Mouse (Mus musculus) activated CD4-positive, CD25-positive, alpha-beta regulatory T cell, adult 4 months (primary cell): ENCODE data around the gene Rere. TPM values are rescaled to one million over a fixed set of nuclear protein-coding genes. Genes with fewer than 3 reads are reported as not detected.

ENCODE experiments used
- ATAC-seq: one replicate; pipeline ENCODE4 v1.8.0; 2017
- polyA plus RNA-seq, 2 experiments: library from polyadenylated mRNA; unstranded; fragments of 100-300 nt; shearing (Covaris generic); gene quantifications; one replicate each; pipeline ENCODE4 v1.2.1; 2017

Gene Rere
- polyA plus RNA-seq, 2 experiments from 2014 or later, result 19.0 to 19.5 TPM

- no peak for ATAC-seq
Observed at GRCm38 (mm10) chr4:150347387-150347672, 65.9 kb downstream of the Rere start.

DNA sequence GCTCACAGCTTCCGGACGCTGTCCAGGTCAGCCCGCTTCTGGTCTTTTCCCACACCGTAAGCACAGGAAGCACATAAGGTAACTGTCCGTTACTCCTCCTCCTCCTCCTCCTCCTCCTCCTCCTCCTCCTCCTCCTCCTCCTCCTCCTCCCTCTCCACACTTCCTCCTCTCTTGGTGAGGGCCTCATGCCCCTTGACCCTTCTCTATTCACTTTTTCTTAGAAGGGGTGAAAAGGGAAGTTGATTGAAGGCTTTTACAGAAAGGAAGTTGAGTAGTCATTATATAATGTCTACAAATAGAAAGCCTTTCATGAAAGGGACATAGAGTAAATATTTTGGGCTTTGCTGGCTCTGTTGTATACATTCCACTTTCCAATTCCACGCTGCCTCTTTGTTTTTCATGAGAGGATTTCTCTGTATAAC lies 68.2 kb downstream of the Rere start:
- no peak for ATAC-seq

DNA sequence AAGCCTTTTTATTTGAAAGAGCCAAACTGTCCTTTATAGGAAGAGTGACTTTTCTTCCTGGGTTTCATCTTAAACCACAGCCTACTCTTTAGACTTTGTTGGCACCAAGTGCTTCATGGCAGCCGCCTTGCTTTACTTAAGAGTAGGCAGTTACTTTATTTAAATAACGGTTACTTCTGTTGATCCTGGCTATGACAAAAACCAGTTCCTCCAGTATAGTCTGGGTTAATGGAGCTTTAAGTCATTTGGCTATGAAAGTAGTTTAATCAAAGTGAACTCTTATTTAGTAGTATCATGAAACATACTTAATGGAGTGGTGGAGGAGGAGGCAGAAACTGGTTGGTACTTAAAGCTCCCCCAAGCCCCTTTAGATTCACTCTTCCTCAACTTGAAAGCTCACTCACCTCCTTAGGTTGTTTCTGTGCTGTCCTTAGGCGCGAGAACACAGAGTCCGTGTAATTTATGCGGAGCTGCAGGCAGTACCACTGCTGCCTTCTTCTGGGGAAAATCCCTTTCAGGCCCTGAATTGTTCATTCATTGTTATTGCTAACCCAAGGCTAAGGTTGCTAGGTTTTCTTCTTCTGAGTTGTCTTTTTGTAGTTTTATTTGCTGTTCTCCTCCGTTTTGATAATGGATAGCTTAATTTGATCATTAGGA lies 70.1 kb downstream of the Rere start:
- ATAC-seq, result peak; percentile 80

GRCm38 (mm10) chr4:150352736-150353135 lies 71.3 kb downstream of the Rere start:
- ATAC-seq, result no peak

DNA sequence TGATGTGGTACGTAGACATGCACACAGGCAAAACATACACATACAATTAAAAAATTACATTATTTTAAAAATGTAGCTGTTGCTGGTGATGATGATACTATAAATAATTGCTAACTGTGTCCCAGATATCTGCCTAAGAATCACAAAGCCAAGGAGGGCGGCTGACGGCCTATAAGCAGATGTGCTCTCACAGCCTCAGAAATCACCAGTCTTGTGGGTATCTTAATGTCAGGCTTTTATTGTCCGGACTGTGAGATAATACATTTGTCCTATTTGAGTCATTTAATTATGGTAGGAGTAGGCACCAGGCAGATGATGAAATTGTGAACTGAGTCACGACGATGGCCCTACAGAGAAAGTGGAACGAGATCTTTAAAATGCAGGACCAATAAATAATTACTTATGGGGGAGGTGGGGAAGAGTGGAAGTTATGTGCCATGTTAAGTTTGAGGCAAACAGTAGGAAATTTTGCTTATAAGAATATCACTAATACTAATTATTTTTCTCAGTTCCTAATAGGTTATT lies 72.0 kb downstream of the Rere start:
- no peak for ATAC-seq

GRCm38 (mm10) chr4:150355801-150356200 lies 74.4 kb downstream of the Rere start:
- no peak for ATAC-seq

DNA sequence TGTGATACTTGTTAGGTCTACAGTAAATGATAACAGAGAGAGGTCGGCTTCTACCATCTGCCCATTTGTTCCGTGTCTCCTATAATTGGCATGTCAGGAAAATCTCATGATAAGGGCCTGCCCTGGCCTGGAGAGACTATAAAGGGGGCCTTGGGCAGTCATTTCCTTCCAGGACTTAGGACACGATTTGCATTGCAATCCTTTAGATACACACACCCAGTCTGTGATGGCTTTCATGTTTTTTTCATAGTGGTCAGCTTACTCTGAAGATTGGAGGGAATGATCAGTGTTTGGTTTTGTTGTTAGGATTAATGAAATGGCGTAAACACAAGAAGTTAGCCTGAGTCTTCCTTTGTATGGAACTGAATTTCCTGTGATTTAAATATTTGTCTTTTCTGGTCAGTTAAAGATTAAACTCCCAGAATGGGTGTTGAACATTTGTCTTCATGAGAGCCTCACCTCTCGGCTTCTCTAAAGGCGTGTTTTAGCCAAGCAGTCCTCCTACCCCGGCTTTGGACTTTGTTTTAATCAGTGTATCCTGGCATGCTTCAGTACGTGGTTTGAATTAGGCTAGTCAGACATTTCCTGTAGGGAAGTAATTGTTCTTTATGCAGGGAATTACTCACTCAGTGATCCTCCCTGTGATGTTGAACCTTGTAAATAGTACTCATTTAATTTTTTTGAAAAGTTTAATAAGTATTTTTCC lies 80.7 kb downstream of the Rere start:
- no peak for ATAC-seq

- no peak for ATAC-seq
Observed at GRCm38 (mm10) chr4:150362858-150363257, 81.4 kb downstream of the Rere start.

DNA sequence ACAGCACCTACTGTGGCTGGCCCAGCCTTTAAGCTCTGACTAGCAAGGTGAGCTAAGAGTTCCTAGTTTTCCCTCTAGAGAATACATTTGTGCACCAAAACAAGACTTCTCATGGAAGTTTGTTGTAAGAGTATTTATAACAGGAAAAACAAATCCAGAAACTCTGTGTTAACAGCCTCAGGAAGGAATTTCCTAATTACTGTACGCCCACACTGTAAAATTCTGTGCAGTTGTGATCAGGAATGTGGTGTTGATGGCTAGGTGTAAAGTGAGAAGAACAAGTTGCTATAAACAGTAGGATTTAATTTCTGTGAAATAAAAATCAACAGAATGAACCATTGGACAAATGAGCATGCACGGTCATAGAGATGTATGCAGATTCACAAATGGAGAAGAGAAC lies 83.3 kb downstream of the Rere start:
- ATAC-seq, result no peak

GRCm38 (mm10) chr4:150366510-150367208 lies 85.2 kb downstream of the Rere start:
- ATAC-seq, result peak; percentile 81

DNA sequence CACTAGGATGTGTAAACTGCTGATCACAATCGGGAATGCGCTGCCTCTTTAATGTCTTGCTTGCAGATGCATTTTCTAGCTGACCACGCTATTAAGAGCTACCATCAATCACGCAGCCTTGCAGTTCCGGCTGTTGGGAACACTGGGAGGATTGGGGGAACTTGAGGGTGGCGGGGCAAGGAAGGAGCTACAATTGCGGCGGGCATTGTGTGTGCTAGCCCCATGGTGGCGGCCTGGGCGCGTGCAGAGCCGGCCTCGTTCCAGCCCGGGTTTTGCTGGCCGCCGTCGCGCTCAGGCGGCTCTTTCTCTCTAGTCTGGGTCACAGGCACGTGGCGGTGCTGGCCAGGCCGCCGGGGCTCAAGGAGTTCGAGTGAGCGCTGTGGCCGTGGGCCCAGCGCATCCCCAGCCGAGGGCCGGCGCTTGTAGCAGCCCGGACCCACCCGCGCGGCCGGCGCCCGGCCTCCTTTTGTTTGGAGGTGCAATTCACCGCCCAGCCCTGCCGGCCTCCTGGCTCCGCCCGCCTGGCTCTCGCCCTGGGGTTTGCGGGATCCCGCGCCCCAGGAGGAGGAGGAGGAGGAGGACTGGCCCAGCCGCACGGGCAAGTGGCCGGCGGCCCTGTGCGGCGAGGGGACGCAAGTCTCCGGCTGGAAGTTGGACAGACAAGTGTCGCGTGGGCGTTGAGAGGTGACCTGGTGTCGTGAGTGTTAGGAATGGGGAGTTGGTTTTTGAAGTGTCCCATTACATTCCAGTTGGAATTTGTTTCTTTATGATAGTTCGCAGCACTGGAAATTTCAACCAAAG lies 90.3 kb downstream of the Rere start:
- ATAC-seq, result peak; percentile 61

- no peak for ATAC-seq
Observed at GRCm38 (mm10) chr4:150372631-150373041, 91.2 kb downstream of the Rere start.

- no peak for ATAC-seq
Observed at GRCm38 (mm10) chr4:150373111-150374109, 92.0 kb downstream of the Rere start.

DNA sequence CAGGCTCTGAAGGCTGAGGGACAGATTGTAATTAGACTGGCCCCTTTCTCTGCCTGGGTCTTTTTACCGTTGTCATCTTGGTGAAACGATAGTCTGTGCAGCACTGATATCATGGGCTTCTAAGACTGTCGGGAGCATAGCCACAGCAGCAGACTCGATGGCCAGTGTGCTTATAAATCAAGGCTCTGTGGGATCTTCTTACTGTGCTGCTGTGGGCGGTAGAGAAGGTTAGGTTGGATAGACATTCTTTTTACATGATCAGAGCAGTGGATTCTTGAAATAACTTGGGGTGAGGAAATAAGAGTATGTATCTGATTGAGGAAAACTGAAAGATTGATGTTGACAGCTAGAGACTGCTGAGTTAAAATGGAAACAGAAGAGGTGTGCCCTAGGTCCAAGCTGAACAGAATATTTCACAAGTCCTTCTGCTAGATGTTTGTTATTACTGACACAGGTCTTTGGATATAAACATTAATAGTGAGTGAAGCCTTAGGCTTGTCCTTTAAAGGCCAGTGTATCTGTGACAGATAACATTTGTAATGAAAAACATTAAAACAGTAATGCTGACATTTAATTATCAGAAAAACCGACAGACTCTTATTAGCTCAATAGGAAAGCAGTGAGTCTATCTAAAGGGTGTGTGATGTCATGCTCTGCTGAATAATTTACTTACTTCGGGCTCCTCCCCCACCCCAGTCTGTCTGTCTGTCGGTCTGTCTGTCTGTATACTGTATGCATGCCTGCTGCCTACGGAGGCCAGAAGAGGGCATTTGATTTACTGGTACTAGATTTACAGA lies 93.4 kb downstream of the Rere start:
- no peak for ATAC-seq

DNA sequence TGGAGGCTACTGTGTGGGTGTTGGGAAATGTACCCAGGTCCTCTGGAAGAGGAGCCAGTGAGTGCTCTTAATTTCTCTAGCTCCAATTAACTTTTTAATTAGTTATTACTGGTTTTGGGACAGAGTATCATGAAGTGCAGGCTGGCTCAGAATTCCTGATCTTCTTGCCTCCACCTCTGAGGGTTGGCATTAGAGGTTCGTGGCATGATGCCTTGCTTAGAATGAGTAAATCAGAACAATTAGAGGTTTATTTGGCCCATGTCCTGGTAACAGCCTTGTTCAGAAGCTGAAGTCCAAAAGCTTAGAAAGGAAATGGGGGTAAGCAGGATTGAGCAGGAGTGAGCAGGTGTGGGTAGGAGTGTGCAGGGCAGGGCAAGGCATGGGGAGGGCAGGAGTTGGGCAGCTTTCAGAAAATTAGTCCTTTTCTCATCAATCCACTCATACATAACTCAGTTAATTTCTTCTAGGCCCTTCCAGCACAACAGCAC lies 94.0 kb downstream of the Rere start:
- no peak for ATAC-seq

DNA sequence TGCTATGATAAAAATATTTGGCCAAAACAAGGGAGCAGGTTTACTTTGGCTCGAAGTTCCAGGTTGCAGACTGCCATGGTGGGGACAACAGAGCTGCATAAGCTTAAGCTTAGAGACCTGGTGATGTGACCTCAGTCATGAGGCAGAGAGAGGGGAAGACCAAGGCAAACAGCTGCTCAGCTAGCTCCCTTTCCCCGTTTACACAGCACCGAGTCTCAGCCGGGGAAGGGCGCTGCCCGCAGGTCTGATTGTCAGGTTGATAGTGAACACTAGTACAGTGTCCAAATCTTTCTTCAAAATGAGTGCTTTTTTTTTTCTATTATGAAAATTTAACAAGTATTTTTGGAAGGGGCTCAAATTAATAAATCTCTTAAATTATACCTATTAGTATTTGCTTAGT lies 97.9 kb downstream of the Rere start:
- ATAC-seq, result no peak

DNA sequence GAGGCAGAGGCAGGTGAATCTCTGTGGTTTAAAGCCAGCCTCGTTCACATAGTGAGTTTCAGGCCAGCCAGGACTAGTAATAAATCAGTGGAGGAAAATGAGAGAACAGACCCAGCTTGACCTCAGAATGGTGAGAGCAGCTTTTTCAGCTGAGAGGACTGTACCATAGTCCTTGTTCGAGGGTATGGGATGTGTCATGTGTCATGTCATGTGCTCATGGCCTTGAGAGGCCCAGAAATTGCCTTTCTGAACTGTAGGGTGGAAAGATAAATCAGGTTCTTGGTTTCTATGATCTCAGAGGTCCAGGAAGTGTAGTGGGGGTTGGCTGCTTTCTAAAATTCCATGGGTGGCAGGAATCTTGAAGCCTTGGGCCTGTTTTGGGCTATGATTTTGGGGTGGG lies 98.3 kb downstream of the Rere start:
- no peak for ATAC-seq

DNA sequence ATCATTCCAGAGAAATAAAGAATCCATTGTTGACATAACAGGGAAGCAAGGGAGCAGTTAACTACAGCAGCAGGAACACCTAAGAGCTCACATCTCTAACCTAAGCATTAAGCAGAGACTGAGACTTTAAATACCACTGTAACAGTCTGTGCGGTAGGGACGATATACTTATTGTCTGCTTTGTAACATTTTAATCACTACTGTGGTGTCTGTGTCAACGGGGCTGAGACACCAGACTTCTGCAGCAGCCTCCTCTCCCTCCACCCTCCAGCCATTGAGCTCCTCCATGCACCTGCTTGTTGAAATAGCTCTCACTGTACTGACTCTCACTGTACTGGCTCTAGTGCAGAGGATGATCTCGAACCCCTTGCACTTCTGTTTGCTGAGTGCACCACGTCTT lies 98.8 kb downstream of the Rere start:
- no peak for ATAC-seq

DNA sequence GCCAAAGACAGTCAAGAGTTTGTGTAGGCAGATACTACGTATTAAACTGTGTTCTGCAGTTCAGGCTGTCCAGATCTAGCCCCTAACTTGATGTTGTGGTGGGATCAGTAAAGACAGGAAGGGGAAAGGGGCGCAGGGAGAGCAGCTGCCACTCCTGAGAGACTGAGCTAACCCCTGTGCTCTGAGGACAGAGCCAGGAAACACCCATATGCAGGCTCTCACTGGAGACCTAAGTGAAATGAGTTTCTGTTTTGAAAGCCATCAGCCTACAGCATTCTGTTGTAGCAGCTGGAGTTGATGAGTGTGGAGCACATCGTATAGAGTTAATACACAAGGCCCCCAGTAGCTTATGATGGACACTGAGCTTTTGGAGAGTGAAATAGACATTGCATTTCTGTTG lies 101.1 kb downstream of the Rere start:
- no peak for ATAC-seq

GRCm38 (mm10) chr4:150384405-150384804 lies 103.0 kb downstream of the Rere start:
- ATAC-seq, result no peak

GRCm38 (mm10) chr4:150384899-150385298 lies 103.5 kb downstream of the Rere start:
- ATAC-seq, result no peak
